Mouse (Mus musculus): ENCODE results near the gene Zfp408.

- no peak for TF ChIP-seq CTCF (IDR thresholded peaks at IDR 0.05; ENCODE audit: borderline replicate concordance, control insufficient read depth, extremely low read depth, insufficient read depth, low read length, poor library complexity)
- TF ChIP-seq POLR2A (IDR thresholded peaks at IDR 0.05; ENCODE audit: control insufficient read depth, extremely low read depth, insufficient read depth, low read length, poor library complexity) = no peak
Observed at GRCm38 (mm10) chr2:91655388-91655787, 5.8 kb upstream of the Zfp408 start.

All from thymus, adult 2 months (tissue).